Mouse (Mus musculus) granulocyte monocyte progenitor cell, adult 5-6 weeks (primary cell): ENCODE data around the gene Daam2. TPM values are rescaled to one million over a fixed set of nuclear protein-coding genes. Genes with fewer than 3 reads are reported as not detected.

Experiments used
- ATAC-seq: replicated peaks from 2 replicates; pipeline ENCODE4 v1.8.0; 2016; ENCODE audit warnings: mild to moderate bottlenecking, moderate TSS enrichment, inconsistent platforms; ENCODE audit not compliant: poor library complexity, severe bottlenecking
- total RNA-seq, 2 experiments: library from RNA; stranded (forward) in 1 of 2; stranded (reverse) in 1 of 2; fragments of 200-712, 200-1000 nt in 1 of 2; fragments of >200 nt in 1 of 2; fragmentation: Nextera tagmentation in 1 of 2; gene quantifications; 2 replicates each; pipeline ENCODE4 v1.2.3; 2014 to 2017

The Daam2 gene
- total RNA-seq, 2 experiments from 2014 or later = not detected

DNA sequence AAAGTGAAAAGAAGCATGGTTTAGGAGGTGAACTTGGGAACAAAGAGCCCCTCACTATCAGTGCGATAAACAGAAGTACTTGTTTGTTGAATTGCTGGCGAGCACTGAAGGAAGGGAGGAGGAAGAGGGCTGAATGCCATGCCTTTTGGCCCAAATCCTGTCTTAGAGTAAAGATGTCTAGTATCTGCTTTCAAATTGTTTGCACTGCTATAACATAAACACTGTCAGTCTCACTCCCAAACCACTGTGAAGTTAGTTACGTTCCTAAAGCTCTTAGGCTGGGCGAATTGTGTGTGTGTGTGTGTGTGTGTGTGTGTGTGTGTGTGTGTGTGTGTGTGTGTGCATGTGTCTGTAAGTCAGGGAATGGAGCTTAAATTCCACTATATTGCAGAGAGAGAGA is 28.6 kb downstream of the Daam2 start:
- ATAC-seq = no peak

DNA sequence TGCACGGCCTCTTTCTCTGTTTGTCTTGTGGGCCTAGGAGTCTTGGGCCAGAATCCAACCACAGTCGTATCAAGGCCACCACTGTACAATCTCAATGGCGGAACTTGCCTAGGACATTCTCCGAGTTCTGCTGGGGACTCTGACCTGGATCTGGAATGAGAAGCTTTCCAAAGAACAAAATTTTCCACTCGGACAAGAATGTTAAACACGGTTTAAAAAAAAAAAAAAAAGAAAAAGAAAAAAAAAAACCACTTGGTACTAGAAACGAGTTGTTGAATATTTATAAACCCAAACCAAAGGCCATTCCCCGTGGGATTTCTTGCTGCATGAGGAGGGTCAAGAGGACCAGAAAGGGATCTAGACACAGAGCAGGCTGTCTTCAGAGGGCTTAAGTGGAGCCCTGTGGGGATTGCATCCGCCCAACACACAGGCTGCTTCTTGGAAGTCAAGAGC is 29.9 kb downstream of the Daam2 start:
- ATAC-seq = no peak

DNA sequence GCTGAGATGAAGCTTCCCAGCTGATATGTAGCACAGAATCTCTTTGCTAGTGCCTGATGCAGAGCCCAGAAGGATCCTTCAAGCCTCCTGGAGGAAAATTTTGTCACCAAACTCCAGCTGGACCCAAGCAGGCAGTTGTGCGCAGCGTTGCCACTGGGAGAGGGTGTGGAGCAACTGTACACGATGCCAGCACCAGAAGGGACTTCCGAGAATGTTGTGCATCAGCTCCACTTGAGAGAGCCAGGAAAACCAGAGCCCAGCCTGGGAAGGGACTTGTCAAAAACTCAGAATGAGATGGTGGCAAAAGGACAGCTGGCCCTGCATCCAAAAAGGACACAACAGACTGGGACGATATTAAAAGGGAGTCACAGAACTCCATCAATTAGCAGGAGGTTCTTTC is 32.5 kb downstream of the Daam2 start:
- no peak for ATAC-seq

DNA sequence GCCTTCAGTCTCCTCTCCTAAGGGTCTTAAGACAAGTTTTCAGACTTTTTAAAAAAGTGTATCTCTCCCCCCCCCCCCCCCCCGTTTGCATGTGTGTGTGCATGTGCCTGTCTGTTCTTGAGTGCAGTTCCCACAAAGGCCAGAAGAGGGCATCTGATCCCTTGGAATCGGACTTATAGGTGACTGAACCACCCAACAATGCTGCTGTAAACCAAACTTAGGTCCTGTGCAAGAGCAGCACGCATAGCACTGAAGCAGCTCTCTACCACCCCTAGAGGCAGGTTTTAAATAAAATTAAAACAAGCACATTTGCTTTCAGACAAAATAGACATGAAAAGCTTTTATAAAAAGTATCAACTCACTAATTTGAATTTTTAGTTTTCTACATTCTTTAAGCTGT is 33.9 kb downstream of the Daam2 start:
- ATAC-seq = peak; percentile 75

DNA sequence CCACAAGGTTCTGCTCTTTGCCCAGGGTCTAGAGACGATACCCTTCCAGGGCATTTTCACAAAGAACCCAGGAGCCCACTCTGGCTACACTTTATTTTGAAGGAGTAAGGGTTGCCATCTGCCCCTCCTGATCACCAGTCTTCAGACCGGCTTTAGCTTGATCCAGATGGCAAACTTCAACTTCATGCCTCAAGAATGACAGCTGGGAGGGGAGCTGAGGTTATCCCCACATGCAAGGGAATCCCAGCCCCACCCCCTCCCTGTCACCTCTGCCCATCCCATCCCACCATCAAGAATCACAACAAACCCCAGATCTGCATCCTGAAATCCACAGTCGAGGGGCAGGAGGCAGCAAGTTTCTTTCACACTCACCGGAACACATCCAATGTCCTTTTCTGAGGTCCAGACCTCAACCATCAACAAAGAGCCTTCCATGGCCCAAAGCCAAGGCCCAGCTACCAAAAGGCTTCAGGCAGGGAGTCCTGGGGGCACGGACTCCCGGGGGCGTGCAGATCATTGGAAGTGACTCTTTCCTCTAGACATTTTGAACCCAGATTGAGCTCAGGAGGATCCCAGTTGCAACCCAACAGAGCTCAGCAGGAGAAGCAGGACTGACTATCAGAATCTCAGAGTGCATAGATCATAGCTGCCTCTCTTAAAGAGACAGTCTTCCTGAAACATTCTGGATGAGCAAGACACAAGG is 35.5 kb downstream of the Daam2 start:
- no peak for ATAC-seq

DNA sequence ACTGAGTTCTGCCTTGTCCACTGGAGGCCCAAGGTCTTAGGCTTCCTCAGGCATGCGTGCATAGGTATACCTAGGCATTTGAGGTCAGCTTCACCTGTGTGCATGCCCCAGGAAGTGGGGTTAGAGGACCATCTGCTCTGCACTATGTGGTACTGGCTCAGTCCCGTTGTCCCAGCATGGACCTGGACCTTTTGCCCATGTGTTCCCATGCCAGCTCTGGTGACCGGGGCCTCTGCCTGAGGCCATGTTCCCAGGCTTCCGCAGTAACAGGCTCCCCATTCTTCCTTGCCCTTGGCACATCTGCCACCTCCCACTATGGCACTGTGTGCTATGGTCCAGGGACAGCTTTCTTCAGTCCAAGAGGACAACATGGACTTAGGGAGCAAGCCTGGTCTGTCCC is 36.1 kb downstream of the Daam2 start:
- ATAC-seq = no peak

DNA sequence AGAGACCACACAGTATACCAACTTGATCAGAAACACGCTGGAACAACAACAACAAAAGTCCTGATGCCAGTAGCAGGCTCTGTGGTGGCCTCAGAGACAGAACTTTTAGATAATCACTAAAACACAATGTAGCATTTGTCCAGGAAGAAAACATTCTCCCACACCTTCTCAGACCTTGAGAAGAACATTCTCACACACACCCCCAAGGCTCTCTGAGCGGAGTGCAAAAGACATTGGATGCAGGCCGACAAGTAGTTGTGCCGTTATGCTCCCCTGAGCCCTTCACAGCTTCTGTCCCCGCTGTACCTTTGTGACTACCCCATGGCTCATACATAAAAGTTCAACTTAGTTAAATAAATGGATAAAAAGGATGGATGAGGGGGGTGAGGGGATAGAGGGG is 37.6 kb downstream of the Daam2 start:
- no peak for ATAC-seq

DNA sequence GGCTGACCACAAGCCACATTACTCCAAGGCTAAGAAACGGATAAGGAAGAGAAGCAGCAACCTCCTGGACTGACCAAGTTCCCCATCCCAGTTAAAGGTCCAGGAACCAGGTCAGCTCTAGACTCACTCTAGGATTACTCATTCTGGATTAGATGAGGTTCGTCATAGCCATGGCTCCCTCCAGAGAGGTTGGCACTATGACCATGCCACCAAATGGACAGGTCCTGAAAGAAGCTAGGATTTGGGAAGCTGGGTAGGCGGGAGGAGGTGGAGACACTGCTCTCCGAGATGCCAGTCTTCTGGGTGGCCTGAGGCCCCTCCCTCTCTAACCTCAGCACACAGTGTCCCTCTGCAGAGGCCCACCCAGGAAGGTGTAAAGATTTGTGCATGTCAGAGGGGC is 38.2 kb downstream of the Daam2 start:
- ATAC-seq = no peak

DNA sequence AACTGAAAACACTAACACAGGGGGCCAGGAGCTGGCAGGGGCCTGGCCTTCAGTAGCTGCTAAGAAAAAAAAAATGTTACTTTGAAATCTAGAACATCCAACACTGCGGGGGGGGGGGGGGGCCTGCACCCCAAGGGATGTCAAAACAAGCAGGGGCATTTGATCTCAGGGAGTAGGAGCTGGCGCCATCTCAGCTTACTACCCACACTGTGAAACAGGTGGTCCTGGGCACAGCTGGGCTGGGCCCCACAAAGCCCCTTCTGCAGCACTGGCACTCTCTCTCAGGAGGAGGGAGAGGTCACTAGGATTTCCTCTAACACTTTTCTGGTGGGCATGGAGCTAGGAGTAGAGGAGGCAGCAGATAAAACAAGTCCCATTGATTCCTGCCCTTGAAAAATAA is 39.6 kb downstream of the Daam2 start:
- no peak for ATAC-seq

DNA sequence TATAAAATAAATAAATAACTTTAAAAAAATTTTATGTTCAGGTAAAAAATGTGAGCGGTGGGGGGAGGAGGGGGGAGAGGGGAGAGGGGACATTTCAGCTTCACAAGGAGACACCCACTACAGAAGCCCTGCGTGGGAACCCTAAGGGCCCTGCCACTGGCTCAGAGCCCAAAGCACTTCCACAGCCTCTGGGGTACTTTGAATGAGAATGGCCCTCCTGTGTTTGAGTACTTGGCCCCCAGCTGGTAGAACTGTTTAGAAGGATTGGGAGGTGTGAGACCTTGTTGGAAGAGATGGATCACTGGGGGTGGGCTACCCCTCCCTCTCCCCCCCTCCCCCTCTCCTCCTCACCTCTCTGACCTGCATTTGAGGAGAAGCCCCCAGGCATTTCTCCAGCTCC is 41.7 kb downstream of the Daam2 start:
- ATAC-seq = no peak

DNA sequence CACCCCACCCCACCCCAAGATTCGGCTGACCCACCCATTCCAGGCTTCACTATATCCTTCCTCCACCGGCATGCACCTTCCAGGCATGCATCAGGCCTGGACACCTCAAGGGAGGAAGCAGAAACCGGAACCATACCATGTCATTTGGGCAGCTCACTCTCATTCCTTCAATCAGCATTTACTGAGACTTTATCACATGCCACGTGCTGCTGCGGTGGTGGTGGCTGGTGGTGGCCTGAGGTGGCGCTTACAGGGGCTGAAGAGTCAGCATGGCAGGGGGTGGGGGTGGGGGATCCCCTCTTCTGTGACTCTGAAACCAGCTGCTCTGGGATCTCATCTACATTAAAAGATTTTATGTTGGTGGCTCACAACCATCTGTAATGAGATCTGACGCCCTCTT is 42.1 kb downstream of the Daam2 start:
- no peak for ATAC-seq

DNA sequence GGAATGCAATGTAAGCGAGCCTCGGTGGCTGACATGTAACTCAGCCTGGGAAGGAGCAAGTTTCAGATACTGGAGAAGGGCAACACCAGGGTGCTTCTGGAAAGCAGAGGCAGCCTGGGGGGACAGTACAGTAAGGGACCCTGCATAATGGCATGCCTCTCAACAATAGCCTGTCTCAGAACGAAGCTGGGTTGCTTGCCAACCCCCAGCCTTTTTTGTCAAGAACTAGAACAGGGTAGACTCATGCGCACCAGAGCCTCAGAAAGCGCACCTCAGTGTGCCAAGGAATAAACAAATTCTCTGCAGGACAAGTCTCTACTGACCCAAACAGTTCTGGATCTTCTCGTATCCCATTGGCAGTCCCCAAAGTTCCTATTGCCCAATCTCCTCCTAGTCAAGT is 43.5 kb downstream of the Daam2 start:
- ATAC-seq = no peak

DNA sequence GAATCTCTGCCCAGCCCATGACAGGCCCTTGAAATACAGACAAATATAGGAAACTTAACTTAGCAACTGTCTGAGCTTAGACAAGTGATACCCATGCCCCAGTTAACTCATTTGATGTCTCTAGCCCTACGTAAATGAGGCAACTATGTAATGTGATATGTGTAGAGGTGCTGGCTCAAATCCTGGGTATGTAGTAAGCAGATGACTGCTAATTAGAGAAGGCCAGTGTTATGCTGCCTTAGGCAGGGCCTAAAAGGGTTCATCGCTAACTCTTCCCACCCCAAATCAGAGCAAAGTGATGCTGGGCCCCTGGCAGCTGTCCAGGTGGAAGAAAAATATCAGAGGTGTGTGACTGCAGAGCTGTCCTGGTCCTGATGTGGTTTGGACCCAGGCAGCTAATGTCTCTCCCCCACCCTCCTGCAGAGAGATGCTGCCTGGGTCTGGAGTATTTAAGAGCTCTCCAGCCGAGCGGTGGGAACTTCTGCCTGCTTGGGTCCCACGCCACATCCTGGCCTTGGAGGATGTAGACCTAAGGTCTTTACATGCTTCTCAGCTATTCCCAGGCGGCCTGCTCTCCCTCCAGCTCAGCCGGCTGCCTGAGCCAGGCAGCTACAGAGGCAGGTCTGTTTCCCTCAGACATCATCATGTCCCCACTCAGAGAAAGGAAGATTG is 44.4 kb downstream of the Daam2 start:
- ATAC-seq = no peak

DNA sequence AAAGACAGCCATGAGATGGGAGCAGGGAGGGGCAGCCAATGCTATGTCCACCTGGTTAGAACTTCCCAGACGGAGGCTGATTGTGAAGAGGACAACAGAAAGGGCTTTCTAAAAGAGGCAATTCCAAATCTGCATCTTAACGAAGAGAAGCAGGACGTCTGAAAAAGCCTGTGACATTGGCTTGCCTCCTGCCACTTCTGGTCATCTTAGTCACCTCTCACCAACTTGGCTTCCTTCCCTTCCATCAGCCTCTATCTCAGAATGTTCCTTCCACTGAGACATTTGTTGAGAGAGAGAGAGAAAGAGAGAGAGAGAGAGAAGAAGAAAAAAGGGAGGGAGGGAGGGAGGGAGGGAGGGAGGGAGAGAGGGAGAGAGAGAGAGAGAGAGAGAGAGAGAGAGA is 47.1 kb downstream of the Daam2 start:
- ATAC-seq = no peak

DNA sequence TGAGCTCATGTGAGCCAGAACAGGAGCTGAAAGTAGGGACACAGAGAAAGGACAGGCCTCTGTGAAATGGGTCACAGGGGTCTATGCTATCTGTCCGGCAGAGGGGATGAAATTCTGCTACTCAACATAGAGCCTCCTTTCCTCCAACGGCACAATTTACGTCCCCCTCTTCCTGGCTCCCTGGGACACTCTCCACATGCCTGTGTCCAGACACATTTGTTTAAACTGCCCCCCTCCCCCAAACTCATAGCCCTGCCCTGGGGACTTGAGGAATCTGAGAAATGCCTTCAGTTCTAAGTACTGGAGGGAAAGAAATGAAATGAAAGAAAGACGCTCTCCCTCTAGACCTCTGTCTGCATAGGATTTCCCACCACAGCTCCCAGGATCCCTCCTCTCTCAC is 48.5 kb downstream of the Daam2 start:
- no peak for ATAC-seq

DNA sequence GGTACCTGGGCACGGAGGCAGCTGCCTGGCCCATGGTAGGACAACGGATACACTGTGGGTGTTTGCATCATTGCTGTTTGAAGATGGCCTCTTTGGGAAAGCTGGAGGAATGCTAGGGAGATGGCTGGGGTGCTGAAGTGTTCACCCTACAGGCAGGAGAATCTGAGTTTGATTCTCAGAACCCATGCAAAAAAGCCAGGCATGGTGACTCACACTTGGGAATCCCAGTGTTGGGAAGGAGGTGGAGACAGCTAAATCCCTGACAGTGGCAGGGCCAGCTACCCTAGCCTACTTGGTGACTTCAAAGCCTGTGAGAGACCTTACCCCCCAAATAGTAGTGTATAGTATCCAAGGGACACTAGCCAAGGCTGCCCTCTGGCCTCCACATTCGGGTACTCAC is 49.0 kb downstream of the Daam2 start:
- ATAC-seq = no peak

DNA sequence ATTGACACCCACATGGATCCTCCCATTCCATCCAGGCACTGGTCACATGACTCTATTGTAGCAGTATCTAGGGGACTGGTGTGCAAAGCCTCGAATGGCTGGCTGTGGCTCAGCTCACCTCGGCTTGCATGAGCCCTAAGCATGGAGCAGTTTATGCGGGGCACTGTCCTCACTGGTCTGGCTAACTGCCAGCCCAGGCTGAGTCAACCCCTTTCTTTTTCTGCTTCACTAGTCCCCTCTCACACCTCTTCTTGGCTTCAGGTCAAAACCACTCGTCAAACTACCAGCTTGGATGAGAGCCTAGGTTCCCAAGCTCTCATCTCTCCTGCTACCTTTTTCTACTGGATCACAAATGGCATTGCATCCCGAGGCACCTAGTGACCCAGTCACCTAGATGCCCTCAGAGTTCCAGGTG is 51.5 kb downstream of the Daam2 start:
- no peak for ATAC-seq

DNA sequence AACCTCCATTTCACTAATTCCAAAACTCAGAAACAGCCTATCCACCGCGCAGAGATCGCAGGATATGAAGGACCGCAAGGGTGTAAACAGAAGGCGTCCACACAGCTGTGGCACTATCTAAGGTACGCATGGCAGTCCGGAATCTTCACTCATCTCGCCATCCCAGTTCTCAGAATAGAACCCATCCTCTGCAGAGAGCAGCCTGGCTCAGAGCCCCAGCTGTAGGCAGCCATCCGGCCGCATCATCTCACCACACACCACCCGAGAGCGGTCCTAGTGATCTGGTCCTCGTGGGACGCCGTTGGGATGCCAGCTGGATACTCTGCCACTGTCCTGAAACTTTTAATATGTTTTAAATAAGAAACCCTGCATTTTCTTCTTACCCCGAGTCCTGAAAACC is 54.7 kb downstream of the Daam2 start:
- ATAC-seq = no peak

DNA sequence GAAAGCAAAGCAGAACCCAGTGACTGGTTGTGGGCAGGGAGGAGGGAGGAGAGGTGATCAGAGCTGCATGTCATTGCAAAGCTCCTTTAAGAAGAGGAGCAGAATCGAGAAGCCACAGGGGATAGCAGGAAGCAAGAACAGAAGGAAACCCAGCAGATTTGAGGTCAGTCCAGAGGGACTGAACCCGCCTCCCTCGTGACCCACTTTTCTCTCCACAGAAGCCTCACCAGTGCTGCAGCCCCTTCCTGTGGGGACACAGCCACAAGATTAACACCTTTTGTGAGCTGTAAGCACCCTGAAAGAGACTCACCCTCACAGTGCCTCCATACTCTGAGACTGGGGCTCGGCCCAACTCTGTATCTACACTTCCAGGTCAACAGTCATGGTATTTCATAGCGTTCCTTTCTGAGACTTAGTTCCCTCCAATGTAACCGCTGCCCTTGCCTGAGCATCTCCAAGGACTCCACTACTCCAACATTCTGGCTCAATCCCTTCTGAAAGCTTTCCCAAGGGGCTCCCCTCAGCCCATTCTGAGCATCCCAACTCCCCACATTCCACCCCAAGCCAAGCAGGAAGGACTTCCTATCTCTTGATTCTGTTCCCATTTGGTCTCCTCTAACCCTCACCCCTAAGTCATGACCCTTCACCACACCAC is 60.8 kb downstream of the Daam2 start:
- ATAC-seq = no peak

DNA sequence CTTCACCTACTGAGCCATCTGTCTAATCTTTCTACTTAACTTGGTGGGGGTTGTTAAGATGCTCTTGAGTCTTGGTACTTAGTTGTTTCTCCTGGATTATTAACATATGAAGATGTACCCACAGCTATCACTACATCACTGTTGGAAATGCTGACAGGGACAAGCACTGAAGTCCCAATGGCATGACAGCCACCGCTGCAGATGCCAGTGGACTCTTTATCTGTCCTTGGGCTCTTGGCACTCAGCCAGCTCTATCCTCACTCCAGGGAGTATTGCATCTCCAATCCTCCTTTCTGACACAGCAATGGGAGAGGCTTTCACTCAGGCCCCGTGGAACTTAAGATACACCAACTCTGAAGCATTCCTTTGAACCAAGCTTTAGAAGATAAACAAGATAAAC is 63.9 kb downstream of the Daam2 start:
- no peak for ATAC-seq

DNA sequence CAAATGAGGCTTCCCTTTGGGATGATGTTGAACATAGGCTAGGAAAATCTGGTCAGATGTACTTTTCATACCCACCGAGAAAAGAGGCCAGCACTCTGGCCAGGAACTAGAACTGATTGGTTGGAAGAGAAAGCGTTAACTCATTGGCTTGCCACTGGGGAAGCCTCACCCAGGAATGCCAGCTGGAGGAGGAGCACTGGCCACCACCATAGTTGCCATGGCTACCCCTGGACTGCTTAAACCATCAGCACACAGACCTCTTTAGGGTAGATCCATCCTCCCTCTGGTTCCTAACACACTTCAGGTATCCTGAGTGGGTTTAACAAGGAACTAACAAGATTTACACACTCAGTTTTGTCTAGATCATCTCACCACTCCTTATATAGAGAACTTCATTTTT is 64.5 kb downstream of the Daam2 start:
- ATAC-seq = no peak

DNA sequence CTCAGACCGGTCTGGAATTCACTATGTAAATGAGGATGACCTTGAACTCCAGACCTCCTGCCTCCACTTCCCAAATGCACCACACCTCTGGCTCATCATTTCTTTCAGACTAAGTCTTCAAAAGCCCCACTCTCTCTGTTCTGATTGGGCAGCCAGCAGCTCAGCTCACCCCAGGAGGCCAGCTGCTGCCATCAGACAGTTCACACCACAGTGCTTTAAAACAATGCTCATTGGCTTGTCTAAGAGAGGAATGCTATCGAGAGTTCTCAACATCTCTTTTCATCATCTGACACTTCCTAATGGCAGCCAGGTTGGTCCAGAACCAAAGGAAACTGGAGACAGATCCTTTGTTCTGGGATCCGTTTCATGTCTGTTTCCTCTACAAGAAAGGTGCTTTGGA is 66.0 kb downstream of the Daam2 start:
- no peak for ATAC-seq
